Mouse (Mus musculus) MEL (cell line): ENCODE data around the gene Usp25. TPM values are rescaled to one million over a fixed set of nuclear protein-coding genes. Genes with fewer than 3 reads are reported as not detected.

Source experiments
- DNase-seq: peaks from one replicate; pipeline ENCODE4 v3.0.0; 2011; ENCODE audit warnings: low read depth, low spot score
- H3K27ac ChIP-seq: 2 replicates; pipeline ENCODE4 v1.5.1; 2012; ENCODE audit warnings: low read depth, mild to moderate bottlenecking, control low read depth, low read length, moderate library complexity; ENCODE audit not compliant: control insufficient read depth
- H3K27me3 ChIP-seq, 2 experiments: fragments of 150-350 bp in 1 of 2; sonication (generic) in 1 of 2; 2 replicates each; pipeline ENCODE4 v1.6.1; 2012; ENCODE audit warnings: low read length in 2 of 2, mild to moderate bottlenecking in 2 of 2, improper control_type of control experiment in 1 of 2, moderate library complexity in 1 of 2; ENCODE audit not compliant: insufficient read depth in 2 of 2, control insufficient read depth in 1 of 2
- H3K36me3 ChIP-seq, 2 experiments: 2 replicates each; pipeline ENCODE4 v1.6.1; 2012 to 2014; ENCODE audit warnings: low read length in 2 of 2, improper control_type of control experiment in 1 of 2, inconsistent platforms in 1 of 2, mild to moderate bottlenecking in 1 of 2; ENCODE audit not compliant: insufficient read depth in 2 of 2, control insufficient read depth in 1 of 2
- H3K4me1 ChIP-seq, 2 experiments: fragments of 150-350 bp in 1 of 2; sonication (generic) in 1 of 2; 2 replicates each; pipeline ENCODE4 v1.6.1; 2012; ENCODE audit warnings: low read length in 2 of 2, improper control_type of control experiment in 1 of 2, mild to moderate bottlenecking in 1 of 2; ENCODE audit not compliant: insufficient read depth in 2 of 2, control insufficient read depth in 1 of 2
- H3K4me3 ChIP-seq, 2 experiments: fragments of 150-350 bp in 1 of 2; sonication (generic) in 1 of 2; 2 replicates each; pipeline ENCODE4 v1.5.1; 2012; ENCODE audit warnings: low read depth in 2 of 2, low read length in 2 of 2, mild to moderate bottlenecking in 2 of 2, moderate library complexity in 2 of 2, control low read depth in 1 of 2, improper control_type of control experiment in 1 of 2; ENCODE audit not compliant: control insufficient read depth in 1 of 2, insufficient read depth in 1 of 2
- H3K79me2 ChIP-seq: 2 replicates; pipeline ENCODE4 v1.6.1; 2012; ENCODE audit warnings: mild to moderate bottlenecking, low read length, moderate library complexity; ENCODE audit not compliant: control insufficient read depth, poor library complexity, insufficient read depth
- H3K9ac ChIP-seq: 2 replicates; pipeline ENCODE4 v1.6.1; 2012; ENCODE audit warnings: low read depth, mild to moderate bottlenecking, control low read depth, low read length, moderate library complexity; ENCODE audit not compliant: control insufficient read depth, poor library complexity, severe bottlenecking
- H3K9me3 ChIP-seq: fragments of 150-350 bp; sonication (generic); replicated peaks from 2 replicates; pipeline ENCODE4 v1.6.1; 2012; ENCODE audit warnings: mild to moderate bottlenecking, low read length, improper control_type of control experiment, moderate library complexity; ENCODE audit not compliant: insufficient read depth
- BHLHE40 ChIP-seq: IDR thresholded peaks from 2 replicates; pipeline ENCODE4 v1.6.1; 2012; ENCODE audit warnings: low read depth, mild to moderate bottlenecking, inconsistent platforms, low read length, improper control_type of control experiment, borderline replicate concordance
- ETS1 ChIP-seq: IDR thresholded peaks from 2 replicates; pipeline ENCODE4 v1.6.1; 2012; ENCODE audit warnings: low read depth, mild to moderate bottlenecking, inconsistent platforms, low read length, improper control_type of control experiment, moderate library complexity
- GABPA ChIP-seq: IDR thresholded peaks from 2 replicates; pipeline ENCODE4 v1.6.1; 2012; ENCODE audit warnings: low read depth, mild to moderate bottlenecking, inconsistent platforms, low read length, improper control_type of control experiment, moderate library complexity
- GATA1 ChIP-seq: IDR thresholded peaks from 2 replicates; pipeline ENCODE4 v1.6.1; 2011; ENCODE audit warnings: low read depth, low read length, improper control_type of control experiment
- JUND ChIP-seq: IDR thresholded peaks from 2 replicates; pipeline ENCODE4 v1.6.1; 2011; ENCODE audit warnings: low read depth, mild to moderate bottlenecking, improper control_type of control experiment, low read length
- KAT2A ChIP-seq: conservative IDR thresholded peaks from 2 replicates; pipeline ENCODE4 v1.6.1; 2012; ENCODE audit warnings: low read depth, low read length, improper control_type of control experiment, inconsistent platforms
- MAX ChIP-seq: IDR thresholded peaks from 2 replicates; pipeline ENCODE4 v1.6.1; 2011; ENCODE audit warnings: low read length, improper control_type of control experiment
- MEF2A ChIP-seq: IDR thresholded peaks from 2 replicates; pipeline ENCODE4 v1.6.1; 2014; ENCODE audit warnings: low read depth, mild to moderate bottlenecking, inconsistent platforms, low read length, improper control_type of control experiment; ENCODE audit not compliant: poor library complexity, insufficient replicate concordance, severe bottlenecking; ENCODE audit errors: extremely low read depth
- NRF1 ChIP-seq: IDR thresholded peaks from 2 replicates; pipeline ENCODE4 v1.6.1; 2014; ENCODE audit warnings: low read depth, mild to moderate bottlenecking, inconsistent platforms, low read length, improper control_type of control experiment, moderate library complexity; ENCODE audit not compliant: poor library complexity, insufficient read depth, severe bottlenecking
- POLR2A ChIP-seq, 2 experiments: IDR thresholded peaks; 2 replicates each; pipeline ENCODE4 v1.6.1; 2011 to 2012; ENCODE audit warnings: low read length in 2 of 2, mild to moderate bottlenecking in 2 of 2, control low read depth in 1 of 2, improper control_type of control experiment in 1 of 2, low read depth in 1 of 2, moderate library complexity in 1 of 2; ENCODE audit not compliant: control insufficient read depth in 1 of 2, insufficient read depth in 1 of 2, poor library complexity in 1 of 2
- POLR2AphosphoS2 ChIP-seq: IDR thresholded peaks from 2 replicates; pipeline ENCODE4 v1.6.1; 2011; ENCODE audit warnings: low read length, improper control_type of control experiment
- POLR2AphosphoS5 ChIP-seq: IDR thresholded peaks from 2 replicates; pipeline ENCODE4 v1.6.1; 2012; ENCODE audit warnings: low read depth, borderline replicate concordance, mild to moderate bottlenecking, inconsistent platforms, low read length, moderate library complexity, mixed read lengths
- RCOR1 ChIP-seq: IDR thresholded peaks from 2 replicates; pipeline ENCODE4 v1.6.1; 2012; ENCODE audit warnings: low read depth, mild to moderate bottlenecking, inconsistent platforms, low read length, improper control_type of control experiment
- TAL1 ChIP-seq: IDR thresholded peaks from 2 replicates; pipeline ENCODE4 v1.6.1; 2012; ENCODE audit warnings: mild to moderate bottlenecking, inconsistent platforms, low read length, moderate library complexity, mixed read lengths
- TCF12 ChIP-seq: IDR thresholded peaks from 2 replicates; pipeline ENCODE4 v1.6.1; 2014; ENCODE audit warnings: low read depth, mild to moderate bottlenecking, inconsistent platforms, low read length, improper control_type of control experiment, moderate library complexity
- UBTF ChIP-seq: IDR thresholded peaks from 2 replicates; pipeline ENCODE4 v1.6.1; 2012; ENCODE audit warnings: low read depth, mild to moderate bottlenecking, inconsistent platforms, low read length, improper control_type of control experiment, moderate library complexity, borderline replicate concordance; ENCODE audit not compliant: insufficient read depth
- USF1 ChIP-seq: IDR thresholded peaks from 2 replicates; pipeline ENCODE4 v1.6.1; 2014; ENCODE audit warnings: low read depth, mild to moderate bottlenecking, inconsistent platforms, low read length, improper control_type of control experiment, moderate library complexity
- USF2 ChIP-seq, 2 experiments: IDR thresholded peaks; 2 replicates each; pipeline ENCODE4 v1.6.1; 2011 to 2012; ENCODE audit warnings: improper control_type of control experiment in 2 of 2, low read length in 2 of 2, borderline replicate concordance in 1 of 2, inconsistent platforms in 1 of 2, low read depth in 1 of 2, mild to moderate bottlenecking in 1 of 2; ENCODE audit not compliant: insufficient read depth in 1 of 2
- ZKSCAN1 ChIP-seq: IDR thresholded peaks from 2 replicates; pipeline ENCODE4 v1.6.1; 2012; ENCODE audit warnings: low read depth, mild to moderate bottlenecking, inconsistent platforms, low read length, improper control_type of control experiment, moderate library complexity
- ZMIZ1 ChIP-seq: IDR thresholded peaks from 2 replicates; pipeline ENCODE4 v1.6.1; 2012; ENCODE audit warnings: low read depth, mild to moderate bottlenecking, inconsistent platforms, low read length, improper control_type of control experiment, moderate library complexity
- ZNF384 ChIP-seq: IDR thresholded peaks from 2 replicates; pipeline ENCODE4 v1.6.1; 2012; ENCODE audit warnings: low read depth, mild to moderate bottlenecking, inconsistent platforms, low read length, improper control_type of control experiment
- polyA plus RNA-seq, 2 experiments: library from polyadenylated mRNA; stranded (reverse) in 1 of 2; unstranded in 1 of 2; fragments of >175 nt in 1 of 2; fragments of >200 nt in 1 of 2; gene quantifications; 2 replicates each; pipeline versions ENCODE4 v1.2.1 to v1.2.4; 2012; ENCODE audit warnings: low replicate concordance in 2 of 2, low read depth in 1 of 2; ENCODE audit not compliant: insufficient read length in 2 of 2, insufficient read depth in 1 of 2, missing spikeins in 1 of 2
- total RNA-seq: library from RNA; depleted of rRNA; stranded (reverse); fragments of 300-350 nt; gene quantifications from 2 replicates; pipeline ENCODE4 v1.2.3, GENCODE M21; 2012

Usp25 gene
- total and polyA plus RNA-seq, 3 experiments = 43.0 to 45.6 TPM; not detected in 1

DNA sequence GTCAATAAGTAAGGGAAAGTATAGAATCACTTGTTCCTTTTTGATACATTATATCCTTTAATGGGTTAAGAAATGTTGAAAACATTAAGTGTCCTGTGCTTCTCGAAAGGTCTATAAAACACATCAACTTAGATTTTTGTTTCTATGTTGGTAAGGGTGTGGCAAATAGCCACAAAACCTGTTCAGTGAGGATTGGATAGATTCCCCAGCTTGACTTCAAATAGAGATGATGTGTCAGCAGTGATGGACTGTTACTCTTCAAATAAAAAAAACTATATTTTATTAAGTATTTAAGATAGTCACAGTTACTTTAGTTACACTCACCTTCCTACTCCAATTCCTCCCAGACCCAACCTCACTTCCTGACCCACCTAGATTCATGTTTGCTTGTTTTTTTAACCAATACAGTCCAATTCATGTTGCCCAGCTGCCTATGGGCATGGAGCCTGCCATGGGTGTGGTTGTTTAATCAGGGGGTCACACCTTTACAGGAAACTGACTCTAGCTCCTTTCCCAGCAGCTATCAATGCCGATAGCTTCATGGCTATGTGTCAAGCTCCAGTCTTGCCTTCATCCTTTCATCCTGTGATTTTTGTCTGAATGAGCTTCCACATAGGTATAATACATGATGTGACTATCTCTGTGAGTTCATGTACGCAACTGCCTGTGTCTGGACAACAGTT lies 45.8 kb upstream of the Usp25 start:
- Histone ChIP-seq H3K27ac (no peak overlapping the region), H3K9me3 (no peaks in the 10 kb centered on the region), H3K79me2 (no peaks in the 10 kb centered on the region), H3K9ac (no peak overlapping the region), H3K36me3 (no peaks in the 10 kb centered on the region), H3K4me3 (no peak overlapping the region), H3K4me1 (no peaks in the 10 kb centered on the region), H3K27me3 (no peaks in the 10 kb centered on the region)
- TF ChIP-seq GABPA (no peak), MEF2A (no peak), POLR2A (IDR thresholded peaks at IDR 0.05; ENCODE audit: control insufficient read depth in 1 of 2, insufficient read depth in 1 of 2, low read depth in 1 of 2, low read length in 2 of 2, poor library complexity in 1 of 2) (no peak), NRF1 (no peak), ZMIZ1 (no peak), GATA1 (no peak), ZKSCAN1 (no peak), UBTF (no peak), USF2 (IDR thresholded peaks at IDR 0.05; ENCODE audit: borderline replicate concordance in 1 of 2, insufficient read depth in 1 of 2, low read depth in 1 of 2, low read length in 2 of 2) (no peak), RCOR1 (no peak), ZNF384 (no peak), KAT2A (no peak)
- no peak for DNase-seq

DNA sequence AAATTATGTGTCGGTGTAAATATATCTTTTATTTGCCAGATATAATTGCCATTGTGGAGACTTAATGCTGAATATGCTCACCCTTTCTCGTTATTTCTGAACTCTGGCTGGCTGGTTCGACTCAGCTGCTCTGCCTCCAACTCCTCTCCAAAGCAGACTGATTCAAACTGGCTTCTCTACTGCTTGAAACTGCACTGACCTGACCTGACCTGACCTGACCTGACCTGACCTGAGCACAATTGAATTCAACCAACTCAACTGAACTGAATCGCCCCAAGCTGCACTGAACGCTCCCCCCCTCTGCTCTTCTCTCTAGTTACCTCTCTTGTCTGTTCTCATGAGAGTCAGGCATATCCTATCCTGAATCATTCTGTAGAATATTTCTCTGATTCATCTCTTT lies 42.3 kb upstream of the Usp25 start:
- TF ChIP-seq NRF1 (no peak), MEF2A (no peak), TAL1 (no peak), POLR2AphosphoS5 (no peak), JUND (no peak), POLR2AphosphoS2 (no peak), ETS1 (no peak), TCF12 (no peak), ZMIZ1 (no peak), BHLHE40 (no peak), USF1 (no peak), MAX (no peak), ZKSCAN1 (no peak), GABPA (no peak), POLR2A (IDR thresholded peaks at IDR 0.05; ENCODE audit: control insufficient read depth in 1 of 2, insufficient read depth in 1 of 2, low read depth in 1 of 2, low read length in 2 of 2, poor library complexity in 1 of 2) (no peak)
- no peak overlapping the region for H3K27ac ChIP-seq
- H3K4me1 ChIP-seq = no peaks in the 10 kb centered on the region
- H3K4me3 ChIP-seq = no peak overlapping the region
- no peak overlapping the region for H3K9ac ChIP-seq
- H3K36me3 ChIP-seq = no peaks in the 10 kb centered on the region
- H3K9me3 ChIP-seq = no peaks in the 10 kb centered on the region
- no peaks in the 10 kb centered on the region for H3K79me2 ChIP-seq
- no peak for DNase-seq
- no peaks in the 10 kb centered on the region for H3K27me3 ChIP-seq
